Mouse (Mus musculus) heart, adult 2 months (tissue): Measurements from ENCODE around the gene Rab23. TPM values are rescaled to one million over a fixed set of nuclear protein-coding genes. Genes with fewer than 3 reads are reported as not detected.

ENCODE experiments used
- DNase-seq, 2 experiments: peaks; one replicate each; pipeline ENCODE4 v3.0.0; 2021
- H3K27ac ChIP-seq: fragments of 200-600 bp; 2 replicates; pipeline ENCODE4 v1.8.1; 2022
- H3K27me3 ChIP-seq: fragments of 200-500 bp; 2 replicates; pipeline ENCODE4 v1.6.1; 2012; ENCODE audit warnings: mild to moderate bottlenecking, low read length, inconsistent platforms, mixed read lengths; ENCODE audit not compliant: control insufficient read depth, insufficient read depth
- H3K36me3 ChIP-seq: fragments of 200-500 bp; 2 replicates; pipeline ENCODE4 v1.6.1; 2012; ENCODE audit warnings: low read length, inconsistent platforms; ENCODE audit not compliant: control insufficient read depth, insufficient read depth
- H3K4me1 ChIP-seq: fragments of 200-500 bp; 2 replicates; pipeline ENCODE4 v1.6.1; 2011; ENCODE audit warnings: low read length; ENCODE audit not compliant: control insufficient read depth, insufficient read depth
- H3K4me3 ChIP-seq: fragments of 200-600 bp; 2 replicates; pipeline ENCODE4 v1.8.1; 2022
- H3K79me2 ChIP-seq: fragments of 200-500 bp; replicated peaks from 2 replicates; pipeline ENCODE4 v1.6.1; 2012; ENCODE audit warnings: mild to moderate bottlenecking, inconsistent platforms, low read length, moderate library complexity, mixed read lengths; ENCODE audit not compliant: control insufficient read depth, insufficient read depth
- H3K9ac ChIP-seq: fragments of 200-500 bp; 2 replicates; pipeline ENCODE4 v1.6.1; 2012; ENCODE audit warnings: low read depth, mild to moderate bottlenecking, control low read depth, inconsistent platforms, low read length, mixed read lengths
- CTCF ChIP-seq: fragments of 200-600 bp; IDR thresholded peaks from 2 replicates; pipeline ENCODE4 v1.8.1; 2022; ENCODE audit warnings: antibody characterized with exemption, mild to moderate bottlenecking, moderate library complexity
- EP300 ChIP-seq: fragments of 200-500 bp; IDR thresholded peaks from 2 replicates; pipeline ENCODE4 v1.6.1; 2011; ENCODE audit warnings: low read depth, low read length, control low read depth; ENCODE audit not compliant: insufficient read depth
- POLR2A ChIP-seq: fragments of 200-500 bp; IDR thresholded peaks from 2 replicates; pipeline ENCODE4 v1.6.1; 2011; ENCODE audit warnings: mild to moderate bottlenecking, low read depth, low read length, control low read depth; ENCODE audit not compliant: insufficient read depth
- WGBS: fragments of 180-500 bp; shearing (Covaris S2); methylation state at CpG from one replicate; pipeline ENCODE4 v1.1.7; 2018; 5-methylcytosine and 5-hydroxymethylcytosine counted together
- intact Hi-C: fragments of 180-260 bp; cut with DNase I; formaldehyde crosslinking; loops from one replicate; pipeline ENCODE4 v1.15.1; 2025
- long read RNA-seq: library from polyadenylated mRNA; stranded (forward); transcript quantifications from one replicate; pipeline ENCODE4 v2.0.0, GENCODE M21; 2021
- polyA plus RNA-seq: library from polyadenylated mRNA; depleted of rRNA; stranded (reverse); fragments of >200 nt; gene quantifications from 2 replicates; pipeline ENCODE4 v1.2.3, GENCODE M21; 2012; rRNA removed
- total RNA-seq, 2 experiments: library from RNA; stranded (reverse); gene quantifications; 2 replicates each; pipeline ENCODE4 v1.2.3; 2021

The Rab23 gene
- total RNA-seq (10 to 100 TPM in 1 of 2 experiments, 1 to 10 TPM in 1; 8.1 to 10.6 TPM), polyA plus RNA-seq (5.3 and 8.2 TPM in 2 replicates)
- long read RNA-seq, full-length matches to known transcripts = 2 of 5 reads
- long read RNA-seq, partial matches to known transcripts = 0 of 5 reads
- long read RNA-seq, other reads (novel, unspliced or antisense) = 3 of 5 reads

DNA sequence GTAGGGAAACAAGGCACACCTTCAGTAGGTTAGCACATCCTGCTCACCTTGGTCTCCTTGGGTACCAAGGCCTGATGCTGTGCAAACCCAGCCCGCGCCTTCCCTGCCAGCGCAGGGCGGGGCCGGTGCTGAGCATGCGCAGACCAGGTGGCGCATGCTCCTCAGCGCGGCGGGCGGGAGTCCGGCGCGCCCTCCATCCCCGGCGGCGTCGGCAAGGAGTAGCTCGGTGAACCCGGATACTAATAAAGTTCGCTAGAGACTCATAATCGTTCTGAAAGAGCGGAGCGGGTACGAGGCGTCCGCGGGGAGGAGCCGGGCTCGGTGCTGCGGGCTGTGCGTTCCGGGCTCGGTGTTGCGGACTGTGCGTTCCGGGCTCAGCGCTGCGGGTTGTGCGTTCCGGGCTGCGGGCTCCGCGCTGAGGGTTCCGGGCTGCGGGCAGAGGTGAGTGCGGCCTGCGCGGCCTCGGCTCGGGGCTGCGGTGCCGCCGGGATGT is at the start of gene Rab23:
Rab23 (plus strand) TSS at position 155 of the 493 bp plus-strand sequence.
- Histone ChIP-seq H3K4me3 (peak within 1 kb of the TSS; percentile 79), H3K79me2 (no peaks in the 10 kb centered on the region), H3K27me3 (no peaks in the 10 kb centered on the region), H3K9ac (peak within 1 kb of the TSS; percentile 92), H3K36me3 (no peaks in the 10 kb centered on the region), H3K27ac (peak within 1 kb of the TSS; percentile 79), H3K4me1 (no peaks in the 10 kb centered on the region)
- peak; percentile 88 to 89 for DNase-seq
- intact Hi-C loops = no loop called here
- 1% methylated on average over 51 of the region's 54 CpGs for WGBS
- TF ChIP-seq POLR2A = peak; percentile 50
- no peak for TF ChIP-seq CTCF

DNA sequence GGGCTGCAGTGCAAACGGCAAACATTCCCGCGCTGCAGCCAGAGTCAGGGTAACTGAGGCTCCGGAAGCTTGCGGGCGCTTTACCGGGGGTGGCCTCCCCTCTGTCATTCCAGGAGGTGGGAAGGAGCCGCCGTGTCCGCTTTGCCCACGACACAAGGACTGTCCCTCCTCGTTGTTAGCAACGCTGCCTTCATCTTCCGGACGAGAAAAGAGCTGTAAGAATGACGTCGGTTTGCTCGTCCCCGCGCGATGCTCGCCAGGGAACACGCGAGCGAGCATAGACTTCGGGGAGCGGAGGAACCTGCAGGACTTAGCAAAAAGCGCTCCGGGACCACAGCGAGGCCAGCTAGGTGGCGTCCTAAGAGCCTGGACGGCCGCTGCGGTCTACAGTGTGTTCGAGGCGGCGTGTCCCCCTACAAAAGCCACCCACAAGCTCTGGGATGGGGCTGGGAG is 49.5 kb upstream of the Rab23 start:
- under 1% methylated on average over 37 of the region's 37 CpGs for WGBS
- H3K4me1 ChIP-seq = peaks cover 2% of the 10 kb centered on the region; the same call in 1 of the 2 replicates
- H3K4me3 ChIP-seq = peak overlapping the region; percentile 83
- H3K9ac ChIP-seq = peak overlapping the region; percentile 23
- TF ChIP-seq EP300 = no peak
- no peak for TF ChIP-seq POLR2A
- TF ChIP-seq CTCF = peak; percentile 36
- no peaks in the 10 kb centered on the region for H3K36me3 ChIP-seq
- no peaks in the 10 kb centered on the region for H3K27me3 ChIP-seq
- DNase-seq = peak; percentile 70 to 71
- H3K79me2 ChIP-seq = no peaks in the 10 kb centered on the region
- intact Hi-C loops = loop anchor here (5.0 kb wide), 1 partner anchor 142 kb away; the partner anchor contains the start of gene Zfp451
- H3K27ac ChIP-seq = peak overlapping the region; percentile 75

DNA sequence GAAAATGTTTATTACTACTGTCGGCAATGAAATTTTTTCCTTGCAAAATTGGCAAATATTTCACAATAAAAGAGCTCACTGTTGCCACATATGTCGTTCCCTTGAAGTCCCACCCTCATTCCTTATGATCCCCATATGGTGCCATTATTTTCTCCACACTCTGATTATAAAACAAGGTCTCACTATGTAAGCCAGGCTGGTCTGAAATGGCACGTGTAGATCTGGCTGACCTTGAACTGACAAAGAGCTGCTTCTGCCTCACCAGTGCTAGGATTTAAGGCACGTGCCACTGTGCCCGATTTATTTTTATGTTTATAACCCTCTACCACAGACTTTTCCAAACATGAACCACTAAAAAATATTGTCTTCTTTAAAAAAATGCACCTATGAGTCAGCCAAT is 48.2 kb upstream of the Rab23 start:
- Histone ChIP-seq H3K4me3 (no peak overlapping the region), H3K27me3 (no peaks in the 10 kb centered on the region), H3K79me2 (no peaks in the 10 kb centered on the region), H3K36me3 (no peaks in the 10 kb centered on the region), H3K27ac (no peak overlapping the region), H3K9ac (no peak overlapping the region), H3K4me1 (peaks cover 2% of the 10 kb centered on the region; the same call in 1 of the 2 replicates)
- 73% methylated on average over 5 of the region's 5 CpGs for WGBS
- DNase-seq = no peak
- intact Hi-C loops = loop anchor here (5.0 kb wide), 1 partner anchor 141 kb away; the partner anchor contains the start of gene Zfp451
- no peak for TF ChIP-seq EP300

DNA sequence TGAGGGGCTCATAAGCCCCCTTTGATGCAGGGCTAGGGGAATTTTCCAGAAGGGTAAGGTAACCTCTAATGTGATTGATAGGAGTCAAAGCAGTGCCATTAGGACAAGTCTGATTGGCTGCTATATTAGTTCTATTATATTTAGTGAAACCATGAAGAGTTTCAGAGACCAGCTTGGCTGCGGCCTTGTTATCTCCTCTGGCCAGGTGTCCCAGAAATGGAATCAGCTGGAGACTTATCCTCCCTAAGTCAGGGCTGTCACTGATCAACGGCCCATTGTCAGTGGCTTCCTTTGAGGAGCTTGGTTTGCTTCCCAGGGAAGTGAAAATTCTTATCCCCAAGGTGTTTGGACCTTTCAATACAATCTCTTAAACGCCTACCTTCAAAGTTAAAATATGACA is 47.6 kb upstream of the Rab23 start:
- no peaks in the 10 kb centered on the region for H3K27me3 ChIP-seq
- no peaks in the 10 kb centered on the region for H3K79me2 ChIP-seq
- H3K4me1 ChIP-seq = peaks cover 2% of the 10 kb centered on the region; the same call in 1 of the 2 replicates
- H3K9ac ChIP-seq = no peak overlapping the region
- no peak overlapping the region for H3K4me3 ChIP-seq
- DNase-seq = no peak
- intact Hi-C loops = loop anchor here (2.0 to 5.0 kb wide), 2 partner anchors 67 to 140 kb away; partner anchors contain the start of gene Zfp451
- no peak overlapping the region for H3K27ac ChIP-seq
- 58% methylated on average over 3 of the region's 3 CpGs for WGBS
- TF ChIP-seq EP300 (no peak), POLR2A (no peak), CTCF (no peak)
- no peaks in the 10 kb centered on the region for H3K36me3 ChIP-seq

DNA sequence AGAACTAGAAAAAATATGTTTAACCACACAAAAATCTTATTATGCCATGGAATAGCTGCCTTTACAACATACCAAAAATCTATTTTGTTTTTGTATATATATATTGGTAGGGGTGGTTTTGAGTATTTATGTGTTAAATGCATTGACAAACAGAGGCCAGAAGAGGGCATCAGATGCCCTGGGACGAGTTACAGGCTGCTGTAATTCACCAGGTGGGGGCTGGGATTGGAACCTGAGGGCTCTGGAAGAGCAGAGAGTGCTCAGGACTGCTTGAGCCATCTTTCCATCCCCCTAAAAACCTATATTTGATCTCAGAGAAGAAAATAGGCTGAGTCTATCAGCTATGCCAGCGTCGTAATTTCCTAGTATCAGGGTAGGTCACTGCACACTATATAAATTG is 47.2 kb upstream of the Rab23 start:
- H3K9ac ChIP-seq = no peak overlapping the region
- H3K79me2 ChIP-seq = no peaks in the 10 kb centered on the region
- 27% methylated on average over 3 of the region's 3 CpGs for WGBS
- no peak overlapping the region for H3K4me3 ChIP-seq
- H3K36me3 ChIP-seq = no peaks in the 10 kb centered on the region
- intact Hi-C loops = loop anchor here (2.0 to 5.0 kb wide), 2 partner anchors 66 to 140 kb away; partner anchors contain the start of gene Zfp451
- peaks cover 2% of the 10 kb centered on the region; the same call in 1 of the 2 replicates for H3K4me1 ChIP-seq
- TF ChIP-seq POLR2A = no peak
- peak; percentile 73 for TF ChIP-seq CTCF
- peak overlapping the region; percentile 56 for H3K27ac ChIP-seq
- H3K27me3 ChIP-seq = no peaks in the 10 kb centered on the region
- DNase-seq = peak in 1 of 2 experiments; percentile 12

DNA sequence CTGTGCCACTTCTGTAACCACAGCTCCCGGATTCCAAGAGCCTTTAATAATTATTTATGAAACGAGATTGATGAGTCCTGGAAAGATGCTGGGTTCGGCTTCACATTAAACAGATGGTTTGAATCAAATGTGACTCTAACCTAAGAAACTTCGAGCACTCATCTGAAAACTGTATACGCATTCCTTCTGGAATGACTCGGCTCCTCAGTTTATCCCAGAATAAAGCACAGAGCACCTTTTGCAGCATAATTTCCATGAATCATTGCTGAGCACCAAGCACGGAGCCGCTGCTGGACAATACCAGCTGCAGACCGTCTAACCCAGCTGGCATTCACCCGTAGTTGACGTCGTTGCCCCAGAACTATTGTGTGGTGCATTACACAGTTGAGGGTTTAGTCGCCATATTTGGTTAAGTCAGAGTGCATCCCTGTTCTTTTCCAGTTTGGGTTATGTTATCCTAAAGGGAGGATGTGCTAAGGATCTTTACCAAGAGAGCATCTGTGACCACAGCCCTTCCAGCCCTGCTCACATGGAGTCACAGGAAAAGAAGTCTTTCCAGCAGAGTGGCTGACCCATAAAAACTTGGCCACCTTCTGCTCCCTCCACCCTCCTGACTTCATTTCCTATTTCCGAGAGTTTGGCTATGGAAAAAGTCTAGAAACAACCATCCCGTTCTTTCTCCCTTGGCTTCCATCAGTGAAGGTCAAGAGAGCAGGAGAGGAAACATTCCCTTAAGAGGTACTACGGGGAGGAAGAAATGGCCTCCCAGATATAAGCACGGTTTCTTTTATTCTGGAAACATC is 46.3 kb upstream of the Rab23 start:
- Histone ChIP-seq H3K4me1 (peaks cover 2% of the 10 kb centered on the region; the same call in 1 of the 2 replicates), H3K79me2 (no peaks in the 10 kb centered on the region), H3K36me3 (no peaks in the 10 kb centered on the region), H3K27me3 (no peaks in the 10 kb centered on the region), H3K27ac (peak overlapping the region; percentile 56), H3K4me3 (no peak overlapping the region), H3K9ac (no peak overlapping the region)
- intact Hi-C loops = loop anchor here (2.0 to 5.0 kb wide), 2 partner anchors 65 to 139 kb away; partner anchors contain the start of gene Zfp451
- DNase-seq = peak; percentile 31 to 35
- 51% methylated on average over 17 of the region's 17 CpGs for WGBS
- TF ChIP-seq POLR2A = no peak
